Mouse (Mus musculus) lung, embryonic 16.5 days (tissue): ENCODE data around the gene Myo10. TPM values are rescaled to one million over a fixed set of nuclear protein-coding genes. Genes with fewer than 3 reads are reported as not detected.

Source experiments
- ATAC-seq: fragments of 200-750 bp; cut with Nextera tagmentation; 2 replicates; pipeline ENCODE4 v1.8.0; 2017; ENCODE audit warnings: low read depth, mild to moderate bottlenecking, moderate library complexity
- H3K27ac ChIP-seq: fragments of 300-500 bp; sonication (generic); 2 replicates; pipeline ENCODE4 v1.5.1; 2014; ENCODE audit warnings: mild to moderate bottlenecking, control low read depth, low read length
- H3K27me3 ChIP-seq: fragments of 300-500 bp; sonication (generic); 2 replicates; pipeline ENCODE4 v1.6.1; 2014; ENCODE audit warnings: low read depth, low read length, mixed read lengths; ENCODE audit not compliant: control insufficient read depth, insufficient read depth
- H3K36me3 ChIP-seq: fragments of 300-500 bp; sonication (generic); 2 replicates; pipeline ENCODE4 v1.6.1; 2014; ENCODE audit warnings: low read length; ENCODE audit not compliant: control insufficient read depth, insufficient read depth
- H3K4me1 ChIP-seq: fragments of 300-500 bp; sonication (generic); replicated peaks from 2 replicates; pipeline ENCODE4 v1.6.1; 2014; ENCODE audit warnings: low read length, mixed read lengths; ENCODE audit not compliant: control insufficient read depth, insufficient read depth
- H3K4me2 ChIP-seq: fragments of 300-500 bp; sonication (generic); 2 replicates; pipeline ENCODE4 v1.6.1; 2014; ENCODE audit warnings: low read depth, low read length, control low read depth
- H3K4me3 ChIP-seq: fragments of 300-500 bp; sonication (generic); 2 replicates; pipeline ENCODE4 v1.5.1; 2014; ENCODE audit warnings: mild to moderate bottlenecking, low read length, control low read depth
- H3K9ac ChIP-seq: fragments of 300-500 bp; sonication (generic); 2 replicates; pipeline ENCODE4 v1.6.1; 2014; ENCODE audit warnings: low read length, control low read depth
- H3K9me3 ChIP-seq: fragments of 300-500 bp; sonication (generic); 2 replicates; pipeline ENCODE4 v1.6.1; 2016; ENCODE audit warnings: low read length; ENCODE audit not compliant: control insufficient read depth
- WGBS: fragments of 180-500 bp; shearing (Covaris S2); extraction: QIAGEN DNeasy Blood & Tissue Kit; methylation state at CpG from one replicate; pipeline ENCODE4 v1.1.7; 2014; 5-methylcytosine and 5-hydroxymethylcytosine counted together
- polyA plus RNA-seq: library from polyadenylated mRNA; unstranded; fragments of >200 nt; fragmentation: Nextera tagmentation; extraction: Ambion mirVana; gene quantifications from 2 replicates; pipeline ENCODE4 v1.2.1, GENCODE M21; 2015

The Myo10 gene
- polyA plus RNA-seq, 1 experiment from 2014 or later: 33.2 TPM

DNA sequence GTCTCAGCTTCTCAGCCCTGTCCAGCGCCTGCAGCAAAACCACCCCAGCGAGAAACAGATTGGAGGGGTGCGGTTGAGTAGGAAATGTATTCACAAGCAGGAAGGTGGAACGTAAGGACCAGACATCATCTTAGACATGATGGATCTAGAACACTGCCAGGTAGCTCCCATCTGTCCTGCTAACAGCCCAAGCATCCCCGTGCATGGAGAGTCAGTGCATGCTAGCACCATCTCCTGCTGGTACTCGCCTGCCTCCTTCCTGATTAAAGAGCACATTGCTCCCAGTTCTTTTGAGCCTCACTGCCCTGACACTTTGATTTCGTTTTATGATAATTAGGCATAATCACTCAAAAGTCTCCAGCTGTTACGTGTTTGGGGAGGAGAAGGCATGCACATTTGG lies 96.9 kb downstream of the Myo10 start:
- WGBS: 91% methylated on average over 8 of the region's 8 CpGs

GRCm38 (mm10) chr15:25720263-25720662 lies 97.9 kb downstream of the Myo10 start:
- Histone ChIP-seq H3K27me3 (no peaks in the 10 kb centered on the region), H3K4me1 (peaks cover 11% of the 10 kb centered on the region), H3K36me3 (peaks cover 9% of the 10 kb centered on the region), H3K27ac (no peak overlapping the region), H3K9me3 (no peaks in the 10 kb centered on the region), H3K4me2 (no peak overlapping the region), H3K9ac (no peak overlapping the region), H3K4me3 (no peak overlapping the region)
- no peak for ATAC-seq
- 88% methylated on average over 6 of the region's 6 CpGs for WGBS

More for the DNA sequence above, 96.9 kb downstream of the Myo10 start:
- no peak overlapping the region for H3K27ac ChIP-seq
- peaks cover 6% of the 10 kb centered on the region; the same call in 1 of the 2 replicates for H3K36me3 ChIP-seq
- ATAC-seq: no peak
- H3K4me3 ChIP-seq: no peak overlapping the region
- H3K9ac ChIP-seq: no peak overlapping the region
- H3K27me3 ChIP-seq: no peaks in the 10 kb centered on the region
- no peaks in the 10 kb centered on the region for H3K9me3 ChIP-seq
- no peak overlapping the region for H3K4me2 ChIP-seq
- H3K4me1 ChIP-seq: peaks cover 19% of the 10 kb centered on the region

DNA sequence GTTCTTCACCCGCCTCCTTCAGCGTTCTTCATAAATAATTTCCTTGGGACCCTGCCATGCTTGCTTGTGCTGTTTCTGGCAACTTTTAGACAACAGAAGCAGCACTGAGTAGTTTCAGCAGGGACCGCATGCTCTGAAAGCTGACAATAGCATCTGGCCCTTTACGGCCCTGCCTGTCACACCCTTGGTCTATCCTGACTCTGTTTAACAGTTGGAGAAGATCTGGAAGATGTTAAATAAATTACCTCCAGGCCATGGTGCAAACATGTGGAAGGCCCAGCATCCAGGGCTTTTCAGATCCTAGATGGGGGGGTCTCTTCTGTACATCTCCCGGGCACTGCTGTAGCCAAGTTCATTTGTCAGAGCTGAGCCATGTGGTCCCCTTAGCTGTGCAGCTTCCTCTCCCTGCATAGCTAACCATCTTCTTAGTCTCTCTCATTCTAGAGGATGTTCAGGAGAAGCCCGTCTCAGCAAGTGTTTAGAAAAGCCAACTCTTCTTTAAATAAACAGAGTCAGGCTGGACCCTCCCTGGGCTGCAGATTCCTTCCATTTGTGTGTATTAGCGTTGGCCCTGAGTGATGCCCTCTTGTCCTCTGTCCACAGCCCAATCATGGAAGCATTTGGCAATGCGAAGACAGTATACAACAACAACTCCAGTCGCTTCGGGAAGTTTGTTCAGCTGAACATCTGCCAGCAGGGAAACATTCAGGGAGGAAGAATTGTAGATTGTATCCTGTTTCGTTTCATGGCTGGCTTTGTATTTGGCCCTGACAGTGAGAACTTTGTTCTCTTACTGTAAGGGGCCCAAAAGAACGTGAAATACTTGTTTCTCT lies 101.2 kb downstream of the Myo10 start:
- Histone ChIP-seq H3K27me3 (no peaks in the 10 kb centered on the region), H3K4me1 (peaks cover 7% of the 10 kb centered on the region; the same call in 1 of the 2 replicates), H3K9me3 (no peaks in the 10 kb centered on the region), H3K4me3 (no peak overlapping the region), H3K27ac (0 out of 2 replicates have a peak overlapping the region, but pooled peaks have one; percentile 7), H3K9ac (no peak overlapping the region), H3K36me3 (peaks cover 17% of the 10 kb centered on the region), H3K4me2 (no peak overlapping the region)
- WGBS: 30% methylated on average over 12 of the region's 12 CpGs
- peak; percentile 58 for ATAC-seq

DNA sequence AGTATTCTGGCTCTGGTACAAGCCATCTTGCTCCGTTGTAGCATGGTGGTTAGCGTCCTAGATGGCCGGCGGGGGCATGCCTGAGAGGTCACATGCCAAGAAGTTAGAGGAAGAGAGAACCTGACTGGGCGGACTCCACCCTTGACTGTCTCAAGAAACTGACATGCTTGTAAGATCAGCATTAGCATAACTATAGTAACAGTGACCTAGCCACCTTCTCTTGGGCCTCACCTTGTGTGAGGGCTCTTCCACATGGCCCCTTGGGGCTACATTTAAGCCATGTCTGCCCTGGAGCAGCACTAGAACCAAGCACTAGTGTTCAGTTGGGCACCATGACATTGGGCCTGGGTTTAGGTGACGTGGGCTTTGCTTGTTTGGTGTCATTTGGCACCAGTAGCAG lies 102.2 kb downstream of the Myo10 start:
- H3K27me3 ChIP-seq: no peaks in the 10 kb centered on the region

DNA sequence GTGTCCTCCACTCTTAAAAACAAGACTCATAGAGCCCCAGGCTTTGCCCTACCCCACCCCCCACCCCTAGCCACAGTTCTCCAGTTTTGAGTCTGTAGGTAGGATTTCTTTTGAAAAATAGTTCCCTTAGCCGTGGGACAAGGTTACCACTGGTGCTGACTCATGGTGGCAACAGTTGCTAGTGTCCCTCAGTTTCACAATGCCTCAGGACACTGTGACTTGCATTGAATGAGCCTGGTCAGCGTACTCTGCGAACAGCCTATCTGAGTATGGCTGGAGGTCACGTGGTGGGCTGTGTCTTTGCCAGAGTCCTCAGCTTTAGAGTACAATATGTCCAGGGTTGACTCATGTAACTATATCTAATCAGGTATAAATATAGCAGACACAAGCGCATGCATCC lies 104.5 kb downstream of the Myo10 start:
- peaks cover 19% of the 10 kb centered on the region for H3K36me3 ChIP-seq
- no peak overlapping the region for H3K4me3 ChIP-seq
- ATAC-seq: no peak
- peaks cover 7% of the 10 kb centered on the region; the same call in 1 of the 2 replicates for H3K4me1 ChIP-seq
- 90% methylated on average over 5 of the region's 5 CpGs for WGBS
- H3K9ac ChIP-seq: no peak overlapping the region
- no peaks in the 10 kb centered on the region for H3K27me3 ChIP-seq
- H3K27ac ChIP-seq: no peak overlapping the region
- no peak overlapping the region for H3K4me2 ChIP-seq
- no peaks in the 10 kb centered on the region for H3K9me3 ChIP-seq

More for the DNA sequence above, 102.2 kb downstream of the Myo10 start:
- H3K27ac ChIP-seq: no peak overlapping the region
- no peak overlapping the region for H3K9ac ChIP-seq
- H3K4me3 ChIP-seq: no peak overlapping the region
- peaks cover 7% of the 10 kb centered on the region; the same call in 1 of the 2 replicates for H3K4me1 ChIP-seq
- no peak overlapping the region for H3K4me2 ChIP-seq
- peaks cover 17% of the 10 kb centered on the region for H3K36me3 ChIP-seq
- H3K9me3 ChIP-seq: no peaks in the 10 kb centered on the region
- 91% methylated on average over 6 of the region's 6 CpGs for WGBS
- ATAC-seq: no peak

DNA sequence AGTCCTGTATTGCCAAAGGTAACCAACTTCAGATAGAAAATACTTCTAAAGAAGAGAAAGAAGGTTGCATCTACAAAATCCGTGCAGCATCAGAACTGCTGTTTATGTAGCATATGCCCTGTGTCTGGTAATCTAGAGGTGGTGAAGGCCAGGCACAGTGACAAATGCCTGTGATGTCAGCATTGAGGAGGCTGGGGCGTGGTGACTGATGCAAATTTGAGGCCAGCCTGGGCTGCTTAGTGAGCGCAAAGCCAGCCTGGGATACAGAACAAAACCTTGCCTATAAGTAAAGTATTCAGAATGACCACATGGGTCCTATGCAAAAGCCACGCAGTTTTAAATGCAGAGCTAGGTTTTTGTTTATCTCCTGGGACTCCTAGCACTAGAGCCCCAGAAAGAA lies 106.2 kb downstream of the Myo10 start:
- Histone ChIP-seq H3K4me3 (no peak overlapping the region), H3K27me3 (no peaks in the 10 kb centered on the region), H3K9ac (no peak overlapping the region), H3K27ac (no peak overlapping the region), H3K36me3 (peaks cover 19% of the 10 kb centered on the region), H3K4me1 (peaks cover 3% of the 10 kb centered on the region; the same call in 1 of the 2 replicates), H3K9me3 (no peaks in the 10 kb centered on the region), H3K4me2 (no peak overlapping the region)
- ATAC-seq: no peak
- WGBS: 71% methylated on average over 4 of the region's 4 CpGs

GRCm38 (mm10) chr15:25731053-25731452 lies 108.7 kb downstream of the Myo10 start:
- no peak overlapping the region for H3K9ac ChIP-seq
- H3K4me1 ChIP-seq: no peaks in the 10 kb centered on the region
- H3K27ac ChIP-seq: no peak overlapping the region
- no peak overlapping the region for H3K4me3 ChIP-seq
- no peaks in the 10 kb centered on the region for H3K9me3 ChIP-seq
- no peaks in the 10 kb centered on the region for H3K27me3 ChIP-seq
- ATAC-seq: no peak
- 60% methylated on average over 9 of the region's 9 CpGs for WGBS
- H3K4me2 ChIP-seq: no peak overlapping the region
- H3K36me3 ChIP-seq: peaks cover 25% of the 10 kb centered on the region

GRCm38 (mm10) chr15:25732758-25733428 lies 110.6 kb downstream of the Myo10 start:
- H3K36me3 ChIP-seq: peaks cover 27% of the 10 kb centered on the region
- 82% methylated on average over 8 of the region's 8 CpGs for WGBS

DNA sequence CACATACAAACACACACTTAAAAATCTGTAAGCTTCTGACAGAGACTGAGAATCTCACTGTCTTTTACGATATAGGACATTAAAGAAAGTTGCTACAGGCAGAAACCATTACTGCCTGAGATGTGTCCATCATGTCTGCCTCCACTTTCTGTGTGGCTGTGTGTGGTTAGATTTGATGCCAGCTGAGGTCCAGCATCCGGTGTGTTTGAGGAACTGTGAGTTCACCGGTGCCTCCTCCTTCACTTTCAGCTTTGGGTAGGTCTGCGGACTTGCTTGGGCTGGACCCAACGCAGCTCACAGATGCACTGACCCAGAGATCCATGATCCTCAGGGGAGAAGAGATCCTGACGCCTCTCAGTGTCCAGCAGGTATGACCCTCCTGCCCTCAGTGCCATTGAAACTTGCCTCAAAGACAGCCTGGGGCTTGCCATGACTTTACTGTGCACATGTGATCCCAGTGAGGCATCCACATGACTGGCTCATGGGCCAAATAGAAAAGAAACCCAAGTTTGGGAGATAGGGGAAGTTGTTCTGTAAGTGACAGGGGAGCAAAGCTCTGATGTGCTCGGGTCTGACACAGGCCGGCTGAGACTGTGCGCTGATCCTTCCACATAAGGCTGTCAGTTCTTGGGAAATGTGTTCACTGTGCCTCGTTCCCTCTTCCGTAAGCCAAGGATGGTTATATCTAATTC lies 111.6 kb downstream of the Myo10 start:
- Histone ChIP-seq H3K9ac (no peak overlapping the region), H3K9me3 (no peaks in the 10 kb centered on the region), H3K4me3 (no peak overlapping the region), H3K27ac (no peak overlapping the region), H3K4me1 (no peaks in the 10 kb centered on the region), H3K27me3 (no peaks in the 10 kb centered on the region), H3K4me2 (no peak overlapping the region), H3K36me3 (peaks cover 29% of the 10 kb centered on the region)
- 93% methylated on average over 11 of the region's 11 CpGs for WGBS
- no peak for ATAC-seq

More at GRCm38 (mm10) chr15:25732758-25733428, 110.6 kb downstream of the Myo10 start:
- H3K27me3 ChIP-seq: no peaks in the 10 kb centered on the region
- no peak overlapping the region for H3K9ac ChIP-seq
- no peaks in the 10 kb centered on the region for H3K9me3 ChIP-seq
- H3K4me3 ChIP-seq: no peak overlapping the region
- no peak overlapping the region for H3K27ac ChIP-seq
- no peaks in the 10 kb centered on the region for H3K4me1 ChIP-seq
- no peak for ATAC-seq
- H3K4me2 ChIP-seq: no peak overlapping the region
